ENCODE assay signal across 22 mouse cellular contexts in genomic region chrX:13458766-13459165, GRCm38 (mm10). TPM values are rescaled to one million over a fixed set of nuclear protein-coding genes. Genes with fewer than 3 reads are reported as not detected.
A peak's percentile ranks its signal among the peaks of the same experiment; 100 is the strongest.
DNase-seq lines count a peak whose midpoint lies in the region; ATAC-seq and TF ChIP-seq lines count a peak whose summit lies in the region.
"Had no signal": no experiment of that assay in that cellular context is flagged by ENCODE, and none has a peak within 500 bp of the region (broad histone marks: within the 10 kb centered on the region; RNA-seq: fewer than 3 reads in every experiment).

No protein-coding gene starts in this region.

- WGBS in liver, postnatal 0 days (ENCODE audit: insufficient replicate concordance) = 76% methylated on average over 1 of the region's 1 CpGs

- H3K4me2 ChIP-seq in liver, postnatal 0 days (ENCODE audit: low read depth, low read length) = no peak overlapping the region
- H3K4me2 ChIP-seq: embryonic facial prominence, embryonic 15.5 days; forebrain, embryonic 12.5 days; heart, embryonic 11.5 days; heart, embryonic 15.5 days; hindbrain, embryonic 13.5 days had no signal

- ATAC-seq in CD4-positive, CD25-positive, alpha-beta regulatory T cell, adult 4 months = peak; percentile 17
- ATAC-seq in liver, postnatal 0 days = no peak
- ATAC-seq in cerebellum, adult (ENCODE audit: insufficient number of reproducible peaks, low FRiP score, low TSS enrichment) = no peak
- ATAC-seq: activated CD4-positive, CD25-positive, alpha-beta regulatory T cell, adult 4 months; forebrain, embryonic 16.5 days; hindbrain, postnatal 0 days had no signal

- no peaks in the 10 kb centered on the region for H3K27me3 ChIP-seq in liver, postnatal 0 days (ENCODE audit: insufficient read depth, low read length)

- TF ChIP-seq CTCF in liver, postnatal 0 days (IDR thresholded peaks at IDR 0.05; ENCODE audit: low read depth) = no peak

- 0 out of 2 replicates have a peak, but pooled peaks cover 3% of the 10 kb centered on the region for H3K4me1 ChIP-seq in liver, postnatal 0 days (ENCODE audit: insufficient read depth)
- H3K4me1 ChIP-seq: embryonic facial prominence, embryonic 15.5 days; forebrain, embryonic 12.5 days had no signal

- DNase-seq in naive thymus-derived CD4-positive, alpha-beta T cell, adult 2 months (ENCODE audit: low read depth) = peak; percentile 57
- peak; percentile 51 for DNase-seq in thymus, postnatal 14 days
- no peak for DNase-seq in left cerebral cortex, adult 9 months (ENCODE audit: low spot score in 2 of 2)
- DNase-seq in liver, postnatal 0 days = no peak
- DNase-seq in right cerebral cortex, postnatal 36 days (ENCODE audit: low spot score in 2 of 2) = no peak
- DNase-seq: adrenal gland, postnatal 14 days; cerebellum, adult 18-20 months; cerebellum, adult 9-11 months; gastrocnemius, postnatal 10 days; heart, adult 2 months; heart, postnatal 14 days had no signal

- TF ChIP-seq EP300 in liver, postnatal 0 days (IDR thresholded peaks at IDR 0.05; ENCODE audit: low read depth) = no peak

- H3K9me3 ChIP-seq in liver, postnatal 0 days (ENCODE audit: low read length) = no peaks in the 10 kb centered on the region
- H3K9me3 ChIP-seq: embryonic facial prominence, embryonic 15.5 days; forebrain, embryonic 12.5 days; heart, embryonic 15.5 days; hindbrain, embryonic 13.5 days had no signal

- no peaks in the 10 kb centered on the region for H3K36me3 ChIP-seq in liver, postnatal 0 days (replicated peaks; ENCODE audit: insufficient read depth, low read length)
- H3K36me3 ChIP-seq: embryonic facial prominence, embryonic 15.5 days; forebrain, embryonic 12.5 days; heart, embryonic 15.5 days; hindbrain, embryonic 13.5 days had no signal

- no peak overlapping the region for H3K27ac ChIP-seq in liver, postnatal 0 days (ENCODE audit: low read depth)
- H3K27ac ChIP-seq: embryonic facial prominence, embryonic 15.5 days; forebrain, embryonic 12.5 days; heart, adult 2 months; heart, embryonic 15.5 days; hindbrain, embryonic 13.5 days; hindbrain, postnatal 0 days had no signal

- H3K9ac ChIP-seq in liver, postnatal 0 days (replicated peaks) = no peak overlapping the region
- H3K9ac ChIP-seq: embryonic facial prominence, embryonic 15.5 days; forebrain, embryonic 12.5 days; heart, embryonic 15.5 days; hindbrain, embryonic 13.5 days had no signal

- H3K4me3 ChIP-seq in liver, postnatal 0 days (ENCODE audit: low read depth, low read length) = no peak overlapping the region
- H3K4me3 ChIP-seq: embryonic facial prominence, embryonic 15.5 days; forebrain, embryonic 12.5 days; heart, adult 2 months; heart, embryonic 15.5 days; hindbrain, embryonic 13.5 days had no signal

RNA-seq across cellular contexts. Expression of gene Nyx, which starts 7.1 kb away (rescaled TPM):
- under 1 TPM in 1 of 2 experiments, not detected in 1; 0.08 TPM for polyA plus RNA-seq in CD4-positive, CD25-positive, alpha-beta regulatory T cell, adult 4 months (2017; shearing (Covaris generic))
- 0.02 TPM in 1 of 2 replicates, not detected in the other for polyA plus RNA-seq in liver, postnatal 0 days (2015; fragmentation: Nextera tagmentation; extraction: Ambion mirVana)
- polyA plus RNA-seq: activated CD4-positive, CD25-positive, alpha-beta regulatory T cell, adult 4 months; embryonic facial prominence, embryonic 11.5 days; heart, embryonic 11.5 days had no signal

Comparison
In these comparisons a context has a peak if more than half of its experiments do, and no peak if none do; other contexts are left out.
1. DNase-seq: peak in naive thymus-derived CD4-positive, alpha-beta T cell, adult 2 months (single experiment) and thymus, postnatal 14 days (single experiment); none in left cerebral cortex, adult 9 months (0 of 2), liver, postnatal 0 days (single experiment) and right cerebral cortex, postnatal 36 days (0 of 2).